Mouse (Mus musculus) G1E (cell line): ENCODE results near the gene Foxg1. TPM values are rescaled to one million over a fixed set of nuclear protein-coding genes. Genes with fewer than 3 reads are reported as not detected.
A peak's percentile ranks its signal among the peaks of the same experiment; 100 is the strongest.

ENCODE experiments used
- ATAC-seq: 2 replicates; pipeline ENCODE4 v1.8.0; 2016; ENCODE audit warnings: mild to moderate bottlenecking; ENCODE audit not compliant: insufficient number of reproducible peaks, poor library complexity, low FRiP score, severe bottlenecking; ENCODE audit errors: extremely low read depth
- DNase-seq: peaks from one replicate; pipeline ENCODE4 v3.0.0; 2012; ENCODE audit warnings: low spot score
- H3K27me3 ChIP-seq: 2 replicates; pipeline ENCODE4 v1.6.1; 2012; ENCODE audit warnings: mild to moderate bottlenecking, low read length, inconsistent platforms; ENCODE audit not compliant: insufficient read depth
- H3K36me3 ChIP-seq: replicated peaks from 2 replicates; pipeline ENCODE3; 2012; ENCODE audit warnings: mild to moderate bottlenecking, inconsistent platforms
- H3K4me1 ChIP-seq: 2 replicates; pipeline ENCODE4 v1.6.1; 2012; ENCODE audit warnings: low read depth, low read length, inconsistent platforms, mixed read lengths; ENCODE audit not compliant: insufficient read depth
- H3K4me3 ChIP-seq: 2 replicates; pipeline ENCODE4 v1.5.1; 2012; ENCODE audit warnings: low read depth, mild to moderate bottlenecking, inconsistent platforms, low read length, moderate library complexity, mixed read lengths
- H3K9me3 ChIP-seq: replicated peaks from 2 replicates; pipeline ENCODE4 v1.6.1; 2012; ENCODE audit warnings: inconsistent platforms
- CTCF ChIP-seq: IDR thresholded peaks from 2 replicates; pipeline ENCODE4 v1.5.1; 2012; ENCODE audit warnings: low read depth, low read length, inconsistent platforms, mixed read lengths
- GATA1 ChIP-seq: IDR thresholded peaks from 2 replicates; pipeline ENCODE4 v1.6.1; 2012; ENCODE audit warnings: borderline replicate concordance, low read length, inconsistent platforms, mixed read lengths
- GATA2 ChIP-seq: IDR thresholded peaks from 2 replicates; pipeline ENCODE4 v1.6.1; 2012; ENCODE audit warnings: low read depth, low read length, inconsistent platforms, borderline replicate concordance
- POLR2AphosphoS5 ChIP-seq: IDR thresholded peaks from 2 replicates; pipeline ENCODE4 v1.6.1; 2012; ENCODE audit warnings: low read depth, low read length, inconsistent platforms; ENCODE audit not compliant: insufficient replicate concordance
- TAL1 ChIP-seq: conservative IDR thresholded peaks from 2 replicates; pipeline ENCODE4 v1.6.1; 2012; ENCODE audit warnings: low read depth, low read length, inconsistent platforms, mixed read lengths
- polyA plus RNA-seq: library from polyadenylated mRNA; stranded (reverse); fragments of >175 nt; gene quantifications from 2 replicates; pipeline ENCODE4 v1.2.3, GENCODE M21; 2012
- total RNA-seq, 2 experiments: library from RNA; stranded (forward) in 1 of 2; stranded (reverse) in 1 of 2; fragments of 200-1000 nt in 1 of 2; fragments of >200 nt in 1 of 2; fragmentation: Nextera tagmentation in 1 of 2; gene quantifications; 2 replicates each; pipeline ENCODE4 v1.2.3; 2014 to 2017

The Foxg1 gene
- total and polyA plus RNA-seq, 3 experiments: 0.53 TPM; not detected in 2

GRCm38 (mm10) chr12:49379446-49379845 lies 3.0 kb upstream of the Foxg1 start:
- TF ChIP-seq POLR2AphosphoS5 (no peak), TAL1 (no peak), GATA2 (no peak), GATA1 (no peak), CTCF (no peak)
- Histone ChIP-seq H3K4me3 (no peak overlapping the region), H3K27me3 (peaks cover 4% of the 10 kb centered on the region; the same call in 1 of the 2 replicates), H3K36me3 (no peaks in the 10 kb centered on the region), H3K4me1 (no peaks in the 10 kb centered on the region), H3K9me3 (peaks cover 27% of the 10 kb centered on the region)
- ATAC-seq (no peak), DNase-seq (no peak)

- Histone ChIP-seq H3K4me3 (no peak overlapping the region), H3K4me1 (no peaks in the 10 kb centered on the region; the same call in 1 of the 2 replicates), H3K27me3 (peaks cover 10% of the 10 kb centered on the region; the same call in 1 of the 2 replicates), H3K9me3 (peaks cover 37% of the 10 kb centered on the region), H3K36me3 (no peaks in the 10 kb centered on the region)
- ATAC-seq (no peak), DNase-seq (no peak)
- TF ChIP-seq CTCF: no peak
- TF ChIP-seq GATA1: no peak
- TF ChIP-seq TAL1: no peak
- no peak for TF ChIP-seq GATA2
- no peak for TF ChIP-seq POLR2AphosphoS5
Observed at GRCm38 (mm10) chr12:49380442-49380841, 2.0 kb upstream of the Foxg1 start.

- peaks cover 40% of the 10 kb centered on the region for H3K9me3 ChIP-seq
- peaks cover 11% of the 10 kb centered on the region; the same call in 1 of the 2 replicates for H3K27me3 ChIP-seq
- H3K4me3 ChIP-seq: no peak overlapping the region
- no peak for ATAC-seq
- TF ChIP-seq POLR2AphosphoS5 (no peak), GATA2 (no peak), TAL1 (no peak), GATA1 (no peak), CTCF (no peak)
- no peak for DNase-seq
- no peaks in the 10 kb centered on the region for H3K36me3 ChIP-seq
- no peaks in the 10 kb centered on the region; the same call in 1 of the 2 replicates for H3K4me1 ChIP-seq
Observed at GRCm38 (mm10) chr12:49381031-49381525, 1.4 kb upstream of the Foxg1 start.

- ATAC-seq (no peak), DNase-seq (no peak)
- no peaks in the 10 kb centered on the region for H3K36me3 ChIP-seq
- H3K4me1 ChIP-seq: no peaks in the 10 kb centered on the region; the same call in 1 of the 2 replicates
- peaks cover 11% of the 10 kb centered on the region; the same call in 1 of the 2 replicates for H3K27me3 ChIP-seq
- H3K4me3 ChIP-seq: no peak overlapping the region
- peaks cover 40% of the 10 kb centered on the region for H3K9me3 ChIP-seq
- no peak for TF ChIP-seq CTCF
- no peak for TF ChIP-seq GATA2
- TF ChIP-seq POLR2AphosphoS5: no peak
- TF ChIP-seq GATA1: no peak
- TF ChIP-seq TAL1: no peak
Observed at GRCm38 (mm10) chr12:49381721-49382365, 617 bp upstream of the Foxg1 start.

GRCm38 (mm10) chr12:49383521-49384133 lies 1.2 kb downstream of the Foxg1 start:
- H3K27me3 ChIP-seq: peaks cover 9% of the 10 kb centered on the region; the same call in 1 of the 2 replicates
- H3K9me3 ChIP-seq: peaks cover 38% of the 10 kb centered on the region
- DNase-seq (no peak), ATAC-seq (no peak)
- H3K4me1 ChIP-seq: no peaks in the 10 kb centered on the region; the same call in 1 of the 2 replicates
- no peaks in the 10 kb centered on the region for H3K36me3 ChIP-seq
- TF ChIP-seq TAL1 (no peak), CTCF (no peak), GATA1 (no peak), POLR2AphosphoS5 (no peak), GATA2 (no peak)
- H3K4me3 ChIP-seq: peak overlapping the region; percentile 7; the same call in 1 of the 2 replicates

- TF ChIP-seq GATA2 (no peak), TAL1 (no peak), GATA1 (no peak), POLR2AphosphoS5 (no peak), CTCF (no peak)
- Histone ChIP-seq H3K27me3 (peaks cover 9% of the 10 kb centered on the region; the same call in 1 of the 2 replicates), H3K9me3 (peaks cover 38% of the 10 kb centered on the region), H3K36me3 (no peaks in the 10 kb centered on the region), H3K4me3 (no peak overlapping the region; the same call in 1 of the 2 replicates), H3K4me1 (no peaks in the 10 kb centered on the region; the same call in 1 of the 2 replicates)
- ATAC-seq (no peak), DNase-seq (no peak)
Observed at GRCm38 (mm10) chr12:49384295-49384875, 1.9 kb downstream of the Foxg1 start.
